Mouse (Mus musculus) MEL (cell line): ENCODE measurements at regions not wholly inside any gene's neighbourhood (a gene's known extent, or its start where the extent isn't known, plus 50 kb on each side); places are given as distances from the start of the nearest gene placed in this dataset.

Source experiments
- DNase-seq: peaks from one replicate; pipeline ENCODE4 v3.0.0; 2011; ENCODE audit warnings: low read depth, low spot score
- H3K27ac ChIP-seq: 2 replicates; pipeline ENCODE4 v1.5.1; 2012; ENCODE audit warnings: low read depth, mild to moderate bottlenecking, control low read depth, low read length, moderate library complexity; ENCODE audit not compliant: control insufficient read depth
- H3K27me3 ChIP-seq, 2 experiments: fragments of 150-350 bp in 1 of 2; sonication (generic) in 1 of 2; 2 replicates each; pipeline ENCODE4 v1.6.1; 2012; ENCODE audit warnings: low read length in 2 of 2, mild to moderate bottlenecking in 2 of 2, improper control_type of control experiment in 1 of 2, moderate library complexity in 1 of 2; ENCODE audit not compliant: insufficient read depth in 2 of 2, control insufficient read depth in 1 of 2
- H3K36me3 ChIP-seq, 2 experiments: 2 replicates each; pipeline ENCODE4 v1.6.1; 2012 to 2014; ENCODE audit warnings: low read length in 2 of 2, improper control_type of control experiment in 1 of 2, inconsistent platforms in 1 of 2, mild to moderate bottlenecking in 1 of 2; ENCODE audit not compliant: insufficient read depth in 2 of 2, control insufficient read depth in 1 of 2
- H3K4me1 ChIP-seq, 2 experiments: fragments of 150-350 bp in 1 of 2; sonication (generic) in 1 of 2; 2 replicates each; pipeline ENCODE4 v1.6.1; 2012; ENCODE audit warnings: low read length in 2 of 2, improper control_type of control experiment in 1 of 2, mild to moderate bottlenecking in 1 of 2; ENCODE audit not compliant: insufficient read depth in 2 of 2, control insufficient read depth in 1 of 2
- H3K4me3 ChIP-seq, 2 experiments: fragments of 150-350 bp in 1 of 2; sonication (generic) in 1 of 2; 2 replicates each; pipeline ENCODE4 v1.5.1; 2012; ENCODE audit warnings: low read depth in 2 of 2, low read length in 2 of 2, mild to moderate bottlenecking in 2 of 2, moderate library complexity in 2 of 2, control low read depth in 1 of 2, improper control_type of control experiment in 1 of 2; ENCODE audit not compliant: control insufficient read depth in 1 of 2, insufficient read depth in 1 of 2
- H3K79me2 ChIP-seq: 2 replicates; pipeline ENCODE4 v1.6.1; 2012; ENCODE audit warnings: mild to moderate bottlenecking, low read length, moderate library complexity; ENCODE audit not compliant: control insufficient read depth, poor library complexity, insufficient read depth
- H3K9ac ChIP-seq: 2 replicates; pipeline ENCODE4 v1.6.1; 2012; ENCODE audit warnings: low read depth, mild to moderate bottlenecking, control low read depth, low read length, moderate library complexity; ENCODE audit not compliant: control insufficient read depth, poor library complexity, severe bottlenecking
- H3K9me3 ChIP-seq: fragments of 150-350 bp; sonication (generic); replicated peaks from 2 replicates; pipeline ENCODE4 v1.6.1; 2012; ENCODE audit warnings: mild to moderate bottlenecking, low read length, improper control_type of control experiment, moderate library complexity; ENCODE audit not compliant: insufficient read depth
- BHLHE40 ChIP-seq: IDR thresholded peaks from 2 replicates; pipeline ENCODE4 v1.6.1; 2012; ENCODE audit warnings: low read depth, mild to moderate bottlenecking, inconsistent platforms, low read length, improper control_type of control experiment, borderline replicate concordance
- CHD1 ChIP-seq: IDR thresholded peaks from 2 replicates; pipeline ENCODE4 v1.6.1; 2012; ENCODE audit warnings: low read depth, mild to moderate bottlenecking, inconsistent platforms, low read length, improper control_type of control experiment
- GABPA ChIP-seq: IDR thresholded peaks from 2 replicates; pipeline ENCODE4 v1.6.1; 2012; ENCODE audit warnings: low read depth, mild to moderate bottlenecking, inconsistent platforms, low read length, improper control_type of control experiment, moderate library complexity
- GATA1 ChIP-seq: IDR thresholded peaks from 2 replicates; pipeline ENCODE4 v1.6.1; 2011; ENCODE audit warnings: low read depth, low read length, improper control_type of control experiment
- MAX ChIP-seq: IDR thresholded peaks from 2 replicates; pipeline ENCODE4 v1.6.1; 2011; ENCODE audit warnings: low read length, improper control_type of control experiment
- MYB ChIP-seq: IDR thresholded peaks from 2 replicates; pipeline ENCODE4 v1.6.1; 2011; ENCODE audit warnings: mild to moderate bottlenecking, low read depth, low read length, improper control_type of control experiment
- NELFE ChIP-seq: IDR thresholded peaks from 2 replicates; pipeline ENCODE4 v1.6.1; 2011; ENCODE audit warnings: low read depth, low read length, improper control_type of control experiment
- NRF1 ChIP-seq: IDR thresholded peaks from 2 replicates; pipeline ENCODE4 v1.6.1; 2014; ENCODE audit warnings: low read depth, mild to moderate bottlenecking, inconsistent platforms, low read length, improper control_type of control experiment, moderate library complexity; ENCODE audit not compliant: poor library complexity, insufficient read depth, severe bottlenecking
- POLR2A ChIP-seq, 2 experiments: IDR thresholded peaks; 2 replicates each; pipeline ENCODE4 v1.6.1; 2011 to 2012; ENCODE audit warnings: low read length in 2 of 2, mild to moderate bottlenecking in 2 of 2, control low read depth in 1 of 2, improper control_type of control experiment in 1 of 2, low read depth in 1 of 2, moderate library complexity in 1 of 2; ENCODE audit not compliant: control insufficient read depth in 1 of 2, insufficient read depth in 1 of 2, poor library complexity in 1 of 2
- TAL1 ChIP-seq: IDR thresholded peaks from 2 replicates; pipeline ENCODE4 v1.6.1; 2012; ENCODE audit warnings: mild to moderate bottlenecking, inconsistent platforms, low read length, moderate library complexity, mixed read lengths
- TBP ChIP-seq: IDR thresholded peaks from 2 replicates; pipeline ENCODE4 v1.8.0; 2011; ENCODE audit warnings: low read depth, low read length, improper control_type of control experiment
- TCF12 ChIP-seq: IDR thresholded peaks from 2 replicates; pipeline ENCODE4 v1.6.1; 2014; ENCODE audit warnings: low read depth, mild to moderate bottlenecking, inconsistent platforms, low read length, improper control_type of control experiment, moderate library complexity
- UBTF ChIP-seq: IDR thresholded peaks from 2 replicates; pipeline ENCODE4 v1.6.1; 2012; ENCODE audit warnings: low read depth, mild to moderate bottlenecking, inconsistent platforms, low read length, improper control_type of control experiment, moderate library complexity, borderline replicate concordance; ENCODE audit not compliant: insufficient read depth
- USF1 ChIP-seq: IDR thresholded peaks from 2 replicates; pipeline ENCODE4 v1.6.1; 2014; ENCODE audit warnings: low read depth, mild to moderate bottlenecking, inconsistent platforms, low read length, improper control_type of control experiment, moderate library complexity
- ZMIZ1 ChIP-seq: IDR thresholded peaks from 2 replicates; pipeline ENCODE4 v1.6.1; 2012; ENCODE audit warnings: low read depth, mild to moderate bottlenecking, inconsistent platforms, low read length, improper control_type of control experiment, moderate library complexity

DNA sequence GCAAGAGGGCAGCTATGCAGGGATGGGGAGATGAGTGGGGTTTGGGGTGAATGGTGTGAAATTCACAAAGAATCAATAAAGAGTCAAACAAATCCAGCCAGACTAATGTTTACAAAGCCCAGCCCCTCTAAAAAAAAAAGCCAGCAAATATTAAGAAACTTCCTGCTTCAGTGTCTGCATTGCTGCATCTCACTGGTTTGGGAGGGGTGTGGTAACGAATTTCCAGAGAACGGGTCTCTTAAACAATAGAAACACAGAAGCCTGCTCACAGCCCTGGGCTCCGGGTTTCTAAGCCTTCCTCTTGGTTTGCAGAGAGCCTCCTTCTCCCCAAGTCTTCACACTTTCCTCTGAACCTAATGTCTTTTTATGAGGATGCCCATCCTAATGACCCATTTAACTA lies 50.1 kb upstream of the Mboat2 start:
- Histone ChIP-seq H3K9ac (no peak overlapping the region), H3K36me3 (no peaks in the 10 kb centered on the region), H3K27me3 (peaks cover 0 to 2% of the 10 kb centered on the region in 2 experiments; a peak in 2 of 4 replicates), H3K4me1 (no peaks in the 10 kb centered on the region), H3K9me3 (no peaks in the 10 kb centered on the region), H3K4me3 (no peak overlapping the region), H3K79me2 (no peaks in the 10 kb centered on the region), H3K27ac (no peak overlapping the region)
- TF ChIP-seq MAX: no peak
- TF ChIP-seq TAL1: no peak
- TF ChIP-seq NRF1: no peak
- no peak for TF ChIP-seq CHD1
- TF ChIP-seq MYB: no peak
- TF ChIP-seq ZMIZ1: no peak
- no peak for TF ChIP-seq BHLHE40
- TF ChIP-seq GATA1: no peak
- no peak for TF ChIP-seq GABPA
- TF ChIP-seq NELFE: no peak
- no peak for TF ChIP-seq TBP
- TF ChIP-seq USF1: no peak
- no peak for TF ChIP-seq UBTF
- TF ChIP-seq TCF12: no peak
- TF ChIP-seq POLR2A (IDR thresholded peaks at IDR 0.05; ENCODE audit: control insufficient read depth in 1 of 2, insufficient read depth in 1 of 2, low read depth in 1 of 2, low read length in 2 of 2, poor library complexity in 1 of 2): no peak
- DNase-seq: no peak
